Mouse (Mus musculus) myocyte (in vitro differentiated cells): ENCODE data around the gene Gm45808.

ENCODE experiments used
- CEBPB ChIP-seq: IDR thresholded peaks from 2 replicates; pipeline ENCODE4 v1.6.1; 2011; ENCODE audit warnings: mild to moderate bottlenecking, moderate library complexity; ENCODE audit not compliant: poor library complexity, insufficient read depth, severe bottlenecking
- E2F4 ChIP-seq: IDR thresholded peaks from one replicate; pipeline ENCODE4 v1.6.1; 2011; ENCODE audit warnings: mild to moderate bottlenecking, control low read depth, moderate library complexity; ENCODE audit not compliant: insufficient read depth
- MAX ChIP-seq: IDR thresholded peaks from one replicate; pipeline ENCODE4 v1.6.1; 2011; ENCODE audit warnings: low read depth, mild to moderate bottlenecking, control low read depth
- MYOD1 ChIP-seq, 3 experiments: IDR thresholded peaks; one replicate each; pipeline ENCODE4 v1.6.1; 2011; ENCODE audit warnings: control low read depth in 2 of 3, low read depth in 2 of 3, mild to moderate bottlenecking in 2 of 3, moderate library complexity in 1 of 3; ENCODE audit not compliant: insufficient read length in 2 of 3, control insufficient read depth in 1 of 3
- MYOG ChIP-seq, 3 experiments: IDR thresholded peaks; one replicate each; pipeline ENCODE4 v1.6.1; 2011; ENCODE audit warnings: control low read depth in 2 of 3, low read depth in 2 of 3, mild to moderate bottlenecking in 2 of 3; ENCODE audit not compliant: insufficient read length in 2 of 3, control insufficient read depth in 1 of 3, insufficient read depth in 1 of 3
- POLR2A ChIP-seq: IDR thresholded peaks from one replicate; pipeline ENCODE4 v1.6.1; 2011; ENCODE audit warnings: low read depth, mild to moderate bottlenecking, control low read depth, moderate library complexity; ENCODE audit not compliant: insufficient read length
- POLR2AphosphoS2 ChIP-seq: IDR thresholded peaks from one replicate; pipeline ENCODE4 v1.6.1; 2011; ENCODE audit warnings: low read depth, control low read depth; ENCODE audit not compliant: insufficient read length
- REST ChIP-seq: IDR thresholded peaks from one replicate; pipeline ENCODE4 v1.6.1; 2011; ENCODE audit warnings: mild to moderate bottlenecking, control low read depth, moderate library complexity; ENCODE audit not compliant: insufficient read depth, insufficient read length
- SRF ChIP-seq: IDR thresholded peaks from one replicate; pipeline ENCODE4 v1.6.1; 2011; ENCODE audit warnings: low read depth; ENCODE audit not compliant: control insufficient read depth, insufficient read length
- TCF12 ChIP-seq: IDR thresholded peaks from one replicate; pipeline ENCODE4 v1.6.1; 2011; ENCODE audit warnings: mild to moderate bottlenecking, control low read depth; ENCODE audit not compliant: poor library complexity, insufficient read depth, severe bottlenecking
- TCF3 ChIP-seq: IDR thresholded peaks from one replicate; pipeline ENCODE4 v1.6.1; 2011; ENCODE audit warnings: low read depth, control low read depth; ENCODE audit not compliant: insufficient read length
- USF1 ChIP-seq: IDR thresholded peaks from one replicate; pipeline ENCODE4 v1.6.1; 2011; ENCODE audit warnings: low read depth, mild to moderate bottlenecking, control low read depth, moderate library complexity

GRCm38 (mm10) chr7:45522957-45523676 lies 36.5 kb upstream of the Gm45808 start:
- no peak for TF ChIP-seq MAX
- TF ChIP-seq POLR2A = peak; percentile 63
- TF ChIP-seq USF1 = no peak
- TF ChIP-seq CEBPB = peak; percentile 92
- TF ChIP-seq MYOD1 (IDR thresholded peaks at IDR 0.05; ENCODE audit: control insufficient read depth in 1 of 3, insufficient read length in 2 of 3, low read depth in 2 of 3) = no peak
- peak; percentile 78 for TF ChIP-seq POLR2AphosphoS2
- TF ChIP-seq E2F4 = no peak
- no peak for TF ChIP-seq REST
- no peak for TF ChIP-seq TCF12
- TF ChIP-seq SRF = no peak
- no peak for TF ChIP-seq MYOG (IDR thresholded peaks at IDR 0.05; ENCODE audit: control insufficient read depth in 1 of 3, insufficient read depth in 1 of 3, insufficient read length in 2 of 3, low read depth in 2 of 3)
- TF ChIP-seq TCF3 = no peak
